Mouse (Mus musculus): ENCODE measurements around the gene Rap1gap.

Rap1gap gene

GRCm38 (mm10) chr4:137749680-137750079 is 85.2 kb downstream of the Rap1gap start:
- DNase-seq, result no peak

GRCm38 (mm10) chr4:137750121-137750520 is 85.6 kb downstream of the Rap1gap start:
- DNase-seq, result no peak

- DNase-seq, result no peak
These were observed 86.8 kb downstream of the Rap1gap start for GRCm38 (mm10) chr4:137751310-137751709.

- DNase-seq, result no peak
These were observed 87.2 kb downstream of the Rap1gap start for GRCm38 (mm10) chr4:137751717-137752116.

- DNase-seq, result no peak
These were observed 87.9 kb downstream of the Rap1gap start for GRCm38 (mm10) chr4:137752471-137752870.

GRCm38 (mm10) chr4:137753199-137753598 is 88.7 kb downstream of the Rap1gap start:
- no peak for DNase-seq

- DNase-seq, result no peak
These were observed 89.9 kb downstream of the Rap1gap start for GRCm38 (mm10) chr4:137754446-137754845.

- DNase-seq, result no peak
These were observed 98.4 kb downstream of the Rap1gap start for GRCm38 (mm10) chr4:137762886-137763285.

- no peak for DNase-seq
These were observed 99.5 kb downstream of the Rap1gap start for GRCm38 (mm10) chr4:137763920-137764495.

GRCm38 (mm10) chr4:137764621-137765020 is 100.1 kb downstream of the Rap1gap start:
- DNase-seq, result no peak

GRCm38 (mm10) chr4:137765554-137765971 is 101.0 kb downstream of the Rap1gap start:
- no peak for DNase-seq

- no peak for DNase-seq
These were observed 101.8 kb downstream of the Rap1gap start for GRCm38 (mm10) chr4:137766365-137766764.

GRCm38 (mm10) chr4:137768381-137768780 is 103.9 kb downstream of the Rap1gap start:
- DNase-seq, result no peak

GRCm38 (mm10) chr4:137768831-137769230 is 104.3 kb downstream of the Rap1gap start:
- no peak for DNase-seq

- DNase-seq, result no peak
These were observed 105.1 kb downstream of the Rap1gap start for GRCm38 (mm10) chr4:137769635-137770034.

GRCm38 (mm10) chr4:137770901-137771612 is 106.5 kb downstream of the Rap1gap start:
- DNase-seq, result no peak

- DNase-seq, result no peak
These were observed 107.2 kb downstream of the Rap1gap start for GRCm38 (mm10) chr4:137771749-137772148.

GRCm38 (mm10) chr4:137772438-137773056 is 108.0 kb downstream of the Rap1gap start:
- no peak for DNase-seq

- no peak for DNase-seq
These were observed 108.9 kb downstream of the Rap1gap start for GRCm38 (mm10) chr4:137773369-137773899.

- DNase-seq, result no peak
These were observed 109.5 kb downstream of the Rap1gap start for GRCm38 (mm10) chr4:137774013-137774412.

GRCm38 (mm10) chr4:137774505-137774904 is 110.0 kb downstream of the Rap1gap start:
- no peak for DNase-seq

GRCm38 (mm10) chr4:137777866-137778265 is 113.3 kb downstream of the Rap1gap start:
- no peak for DNase-seq

GRCm38 (mm10) chr4:137778397-137779184 is 114.1 kb downstream of the Rap1gap start:
- no peak for DNase-seq
